Mouse (Mus musculus) spleen, adult 2 months (tissue): Measurements from ENCODE around the gene Lrp4. TPM values are rescaled to one million over a fixed set of nuclear protein-coding genes. Genes with fewer than 3 reads are reported as not detected.

Source experiments
- DNase-seq, 2 experiments: peaks; one replicate each; pipeline versions ENCODE4 v3.0.0 to v3.0.0-alpha.2; 2012 to 2021; ENCODE audit warnings: low spot score in 2 of 2, low read depth in 1 of 2
- H3K27ac ChIP-seq: fragments of 200-500 bp; 2 replicates; pipeline ENCODE4 v1.5.1; 2012; ENCODE audit warnings: low read length, inconsistent platforms; ENCODE audit not compliant: insufficient read depth
- H3K27me3 ChIP-seq: fragments of 200-500 bp; 2 replicates; pipeline ENCODE4 v1.6.1; 2012; ENCODE audit warnings: mild to moderate bottlenecking, moderate library complexity, low read length, inconsistent platforms; ENCODE audit not compliant: control insufficient read depth, insufficient read depth
- H3K36me3 ChIP-seq: fragments of 200-500 bp; 2 replicates; pipeline ENCODE4 v1.6.1; 2012; ENCODE audit warnings: mild to moderate bottlenecking, low read length, inconsistent platforms; ENCODE audit not compliant: control insufficient read depth, insufficient read depth
- H3K4me1 ChIP-seq: fragments of 200-500 bp; 2 replicates; pipeline ENCODE4 v1.6.1; 2011; ENCODE audit warnings: inconsistent platforms; ENCODE audit not compliant: control insufficient read depth, insufficient read depth, insufficient read length
- H3K4me3 ChIP-seq: fragments of 200-500 bp; 2 replicates; pipeline ENCODE4 v1.5.1; 2011; ENCODE audit warnings: mild to moderate bottlenecking, inconsistent platforms; ENCODE audit not compliant: insufficient read depth, insufficient read length; ENCODE audit errors: extremely low read depth
- CTCF ChIP-seq: fragments of 200-500 bp; IDR thresholded peaks from 2 replicates; pipeline ENCODE4 v1.5.1; 2011; ENCODE audit warnings: mild to moderate bottlenecking, inconsistent platforms; ENCODE audit not compliant: insufficient read depth, insufficient read length, insufficient replicate concordance; ENCODE audit errors: extremely low read depth
- POLR2A ChIP-seq: fragments of 200-500 bp; IDR thresholded peaks from 2 replicates; pipeline ENCODE4 v1.6.1; 2011; ENCODE audit warnings: low read depth, low read length, inconsistent platforms
- WGBS: fragments of 180-500 bp; shearing (Covaris S2); methylation state at CpG from one replicate; pipeline ENCODE4 v1.1.7; 2018; 5-methylcytosine and 5-hydroxymethylcytosine counted together
- polyA plus RNA-seq: library from polyadenylated mRNA; depleted of rRNA; stranded (reverse); fragments of >200 nt; gene quantifications from 2 replicates; pipeline ENCODE4 v1.2.3, GENCODE M21; 2012

Lrp4 gene
- polyA plus RNA-seq, 1 experiment = 2.2 TPM

DNA sequence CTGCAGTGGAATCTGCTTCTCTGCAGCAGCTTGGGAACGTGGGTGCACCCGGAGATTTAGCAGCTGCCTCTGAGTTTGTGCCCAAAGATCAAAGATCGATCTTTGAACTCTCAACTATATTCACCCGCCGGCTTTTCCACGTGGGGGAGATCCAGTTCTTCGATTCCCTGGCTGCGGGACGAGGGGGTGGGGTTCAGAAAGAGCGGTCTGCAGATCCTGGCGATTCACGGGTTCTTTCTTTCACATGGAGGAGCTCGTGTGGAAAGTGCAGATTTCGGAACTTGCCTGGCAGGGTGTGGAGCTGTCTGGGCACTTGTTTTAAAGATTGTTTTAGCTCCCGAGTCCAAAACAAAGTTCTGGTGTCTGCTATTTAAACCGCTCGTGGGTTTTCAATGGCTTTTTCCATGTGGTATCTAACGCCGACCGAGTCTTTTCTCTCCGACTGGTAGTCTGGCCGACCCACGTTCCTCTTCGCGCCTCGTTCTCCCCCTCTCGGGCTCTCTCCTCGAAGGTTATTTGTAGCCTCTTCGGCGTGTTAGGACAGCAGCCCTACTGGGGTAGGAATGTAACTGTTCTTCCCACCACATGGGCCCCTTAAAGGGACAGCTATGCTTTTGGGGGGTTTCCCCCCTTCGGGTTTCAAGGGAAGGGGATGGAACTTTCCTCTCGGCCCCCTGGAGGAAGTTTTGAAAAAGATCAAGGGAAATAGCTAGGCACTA is 1.5 kb downstream of the Lrp4 start:
- no peak for TF ChIP-seq CTCF
- no peak for TF ChIP-seq POLR2A

DNA sequence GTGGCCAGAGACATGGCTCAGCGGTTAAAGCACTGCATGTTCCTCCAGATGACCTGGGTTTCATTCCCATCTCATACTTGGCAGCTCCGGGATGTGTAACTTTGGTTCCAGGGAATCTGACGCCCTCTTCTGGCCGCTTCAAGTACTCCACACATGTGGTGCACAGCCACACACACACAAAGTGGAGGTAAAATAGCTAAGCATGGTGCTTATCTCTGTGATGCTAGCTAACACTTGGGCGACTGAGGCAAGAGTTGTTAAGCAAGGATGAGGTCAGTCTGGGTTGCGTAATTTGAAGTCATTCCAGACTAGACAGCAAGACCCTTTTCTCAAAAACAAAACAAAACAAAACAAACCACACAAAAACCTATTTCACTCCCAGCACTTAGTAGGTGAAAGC is 2.8 kb downstream of the Lrp4 start:
- Histone ChIP-seq H3K27ac (no peak overlapping the region), H3K27me3 (peaks cover 23% of the 10 kb centered on the region), H3K36me3 (no peaks in the 10 kb centered on the region), H3K4me1 (peaks cover 5% of the 10 kb centered on the region), H3K4me3 (no peak overlapping the region)
- no peak for DNase-seq
- no peak for TF ChIP-seq CTCF
- 92% methylated on average over 6 of the region's 6 CpGs for WGBS

More for the DNA sequence above, 1.5 kb downstream of the Lrp4 start:
- DNase-seq = no peak
- 1% methylated on average over 32 of the region's 32 CpGs for WGBS
- Histone ChIP-seq H3K4me1 (peaks cover 5% of the 10 kb centered on the region), H3K27ac (no peak overlapping the region), H3K27me3 (peaks cover 23% of the 10 kb centered on the region), H3K36me3 (no peaks in the 10 kb centered on the region), H3K4me3 (peak overlapping the region; percentile 51; the same call in 1 of the 2 replicates)

DNA sequence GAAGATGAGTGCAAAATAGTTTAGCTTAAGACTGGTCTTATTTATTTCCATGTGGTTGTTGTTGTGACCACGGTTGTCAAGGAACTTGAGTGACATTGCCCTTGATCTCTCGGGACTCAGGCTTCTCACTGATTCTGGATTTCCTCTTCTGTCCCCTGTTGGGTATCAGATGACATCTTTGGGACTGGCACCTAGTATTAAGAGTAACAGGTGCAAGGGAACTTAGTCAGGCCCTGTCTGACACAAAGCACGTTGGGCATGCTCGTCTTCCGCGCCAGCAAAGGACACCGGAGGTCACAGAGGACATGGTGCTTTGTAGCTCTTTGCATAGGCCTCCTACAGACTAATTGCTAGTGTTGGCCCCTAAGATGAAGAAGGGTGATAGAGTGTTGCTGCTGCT is 3.5 kb downstream of the Lrp4 start:
- no peak for TF ChIP-seq CTCF

DNA sequence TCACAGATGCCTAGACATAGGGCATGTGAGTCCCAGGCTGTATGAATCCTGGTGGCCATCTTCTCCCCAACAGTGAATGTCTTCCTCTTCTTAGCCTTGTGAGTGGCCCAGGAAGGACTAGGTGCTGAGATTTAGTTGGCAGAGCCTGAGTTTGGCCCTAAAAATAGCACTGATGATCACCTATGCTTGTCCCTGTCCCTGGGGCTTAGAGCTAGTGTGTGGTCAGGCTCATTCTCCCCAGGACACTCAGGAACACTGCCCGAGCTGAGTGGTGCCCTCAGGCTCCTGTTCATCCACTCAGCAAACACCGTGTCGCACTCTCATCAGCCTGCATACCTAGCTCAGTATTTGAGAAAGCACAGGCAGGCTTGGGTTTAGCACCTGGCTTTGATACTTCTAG is 4.0 kb downstream of the Lrp4 start:
- H3K27me3 ChIP-seq = peaks cover 20% of the 10 kb centered on the region
- H3K27ac ChIP-seq = no peak overlapping the region
- no peak for DNase-seq
- 93% methylated on average over 3 of the region's 3 CpGs for WGBS
- H3K4me3 ChIP-seq = no peak overlapping the region
- no peaks in the 10 kb centered on the region for H3K36me3 ChIP-seq
- TF ChIP-seq CTCF = no peak
- no peak for TF ChIP-seq POLR2A
- H3K4me1 ChIP-seq = peaks cover 5% of the 10 kb centered on the region

More for the DNA sequence above, 3.5 kb downstream of the Lrp4 start:
- Histone ChIP-seq H3K27ac (no peak overlapping the region), H3K36me3 (no peaks in the 10 kb centered on the region), H3K27me3 (peaks cover 21% of the 10 kb centered on the region), H3K4me1 (peaks cover 5% of the 10 kb centered on the region), H3K4me3 (no peak overlapping the region)
- 85% methylated on average over 7 of the region's 7 CpGs for WGBS
- no peak for DNase-seq

DNA sequence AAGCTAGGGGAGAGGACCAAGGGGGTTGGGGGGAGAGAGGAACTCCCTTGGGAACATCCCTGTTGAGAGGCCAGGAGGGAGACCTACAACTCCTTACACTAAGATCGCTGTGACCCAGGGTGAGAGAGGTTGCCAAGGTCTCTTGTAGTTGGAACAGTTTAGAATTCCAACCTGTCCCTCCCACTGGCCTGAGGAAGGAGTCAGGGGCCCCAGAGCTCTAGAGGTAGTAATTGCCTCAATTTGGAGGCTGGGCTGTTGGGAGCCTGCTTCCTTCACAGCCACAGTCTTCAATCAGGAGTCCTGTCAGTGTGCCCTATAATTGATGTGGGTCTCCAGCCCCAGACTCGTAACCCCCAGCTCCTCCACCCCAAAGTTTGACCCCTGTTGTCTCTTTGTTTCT is 4.9 kb downstream of the Lrp4 start:
- Histone ChIP-seq H3K27me3 (peaks cover 17% of the 10 kb centered on the region), H3K4me1 (peaks cover 5% of the 10 kb centered on the region), H3K36me3 (no peaks in the 10 kb centered on the region), H3K27ac (no peak overlapping the region), H3K4me3 (no peak overlapping the region)
- no peak for TF ChIP-seq CTCF
- TF ChIP-seq POLR2A = no peak
- WGBS = 65% methylated on average over 2 of the region's 2 CpGs
- no peak for DNase-seq

DNA sequence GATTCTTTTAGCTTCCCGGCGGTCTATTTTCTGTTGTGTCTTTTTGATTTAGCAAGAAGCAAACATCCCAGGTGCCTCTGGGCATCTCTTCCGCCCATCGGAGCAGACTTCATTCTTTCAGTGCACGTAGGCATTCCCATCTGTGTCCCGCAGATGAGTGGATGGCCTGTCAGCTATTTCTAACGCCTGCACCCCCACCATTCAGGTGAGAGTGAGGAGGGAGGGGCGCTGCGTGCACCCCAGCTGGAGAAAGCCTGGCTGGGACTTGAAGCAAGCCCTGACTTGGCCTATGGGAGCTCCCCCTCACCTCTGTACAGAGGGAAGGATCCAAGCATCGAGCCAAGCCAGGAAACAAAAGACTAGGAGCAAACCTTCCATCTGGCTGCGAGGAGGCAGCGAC is 5.4 kb downstream of the Lrp4 start:
- no peak for TF ChIP-seq CTCF
- no peak for TF ChIP-seq POLR2A
- peaks cover 12% of the 10 kb centered on the region for H3K27me3 ChIP-seq
- no peaks in the 10 kb centered on the region for H3K36me3 ChIP-seq
- H3K4me3 ChIP-seq = no peak overlapping the region
- 72% methylated on average over 12 of the region's 12 CpGs for WGBS
- DNase-seq = no peak
- peaks cover 3% of the 10 kb centered on the region; the same call in 1 of the 2 replicates for H3K4me1 ChIP-seq
- H3K27ac ChIP-seq = no peak overlapping the region

DNA sequence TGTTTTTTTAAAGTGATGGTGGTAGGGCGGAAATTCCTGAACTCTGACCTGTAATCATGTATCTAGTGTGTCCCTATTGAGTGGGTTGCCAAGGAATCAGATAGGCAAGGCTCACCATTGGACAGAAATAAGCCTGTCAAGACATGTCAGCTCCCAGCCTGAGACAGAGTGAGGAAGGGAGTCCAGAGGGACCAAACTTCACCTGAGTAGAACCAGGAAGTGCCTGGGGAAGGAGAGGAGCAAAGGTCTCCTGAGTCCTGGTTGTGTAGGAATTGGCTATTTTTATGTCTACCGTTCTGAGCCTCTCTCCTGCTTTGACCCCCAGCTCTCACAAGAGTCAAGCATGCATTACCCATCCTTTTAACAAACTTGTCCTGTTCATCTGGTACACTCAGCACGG is 8.6 kb downstream of the Lrp4 start:
- no peaks in the 10 kb centered on the region for H3K36me3 ChIP-seq
- peaks cover 3% of the 10 kb centered on the region; the same call in 1 of the 2 replicates for H3K4me1 ChIP-seq
- 88% methylated on average over 3 of the region's 3 CpGs for WGBS
- no peak overlapping the region for H3K27ac ChIP-seq
- TF ChIP-seq POLR2A = no peak
- no peak for TF ChIP-seq CTCF
- no peaks in the 10 kb centered on the region for H3K27me3 ChIP-seq
- H3K4me3 ChIP-seq = no peak overlapping the region
- no peak for DNase-seq
